Mouse (Mus musculus): ENCODE data around the gene Ms4a1. TPM values are rescaled to one million over a fixed set of nuclear protein-coding genes. Genes with fewer than 3 reads are reported as not detected.

Ms4a1 gene
- polyA plus RNA-seq, 1 experiment, result 0.09 TPM

DNA sequence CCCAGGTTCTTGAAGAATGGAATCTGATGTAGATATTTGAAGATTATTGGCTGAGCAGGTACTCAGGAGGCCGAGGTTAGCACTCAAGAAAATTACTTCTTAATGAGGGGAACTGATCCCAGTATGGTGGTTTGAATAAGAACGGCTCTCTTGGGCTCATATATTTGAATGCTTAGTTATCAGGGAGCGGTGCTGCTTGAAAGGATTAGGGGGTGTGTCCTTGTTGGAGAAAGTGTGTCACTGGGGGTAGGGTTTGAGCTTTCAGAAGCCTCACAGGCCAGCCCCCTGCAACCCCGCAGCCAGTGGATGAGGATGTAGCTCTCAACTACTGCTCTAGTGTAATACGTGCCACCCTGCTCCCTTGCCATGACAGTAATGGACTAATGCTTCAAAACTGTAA, 23.5 kb downstream of the Ms4a1 start:
- H3K27ac ChIP-seq (ENCODE audit: control insufficient read depth, insufficient read depth, low read depth, low read length), result no peak overlapping the region
- H3K27me3 ChIP-seq (ENCODE audit: control insufficient read depth, insufficient read depth, low read length), result no peaks in the 10 kb centered on the region
- H3K4me3 ChIP-seq (ENCODE audit: control insufficient read depth, low read depth, low read length), result no peak overlapping the region
- no peaks in the 10 kb centered on the region for H3K36me3 ChIP-seq (ENCODE audit: control insufficient read depth, insufficient read depth, low read length)
- H3K4me1 ChIP-seq (ENCODE audit: control insufficient read depth, insufficient read depth, low read length), result no peaks in the 10 kb centered on the region
- TF ChIP-seq CTCF (IDR thresholded peaks at IDR 0.05; ENCODE audit: control insufficient read depth, insufficient read depth, insufficient replicate concordance, low read depth, low read length) (no peak), POLR2A (IDR thresholded peaks at IDR 0.05; ENCODE audit: control insufficient read depth, low read depth, low read length) (no peak)

DNA sequence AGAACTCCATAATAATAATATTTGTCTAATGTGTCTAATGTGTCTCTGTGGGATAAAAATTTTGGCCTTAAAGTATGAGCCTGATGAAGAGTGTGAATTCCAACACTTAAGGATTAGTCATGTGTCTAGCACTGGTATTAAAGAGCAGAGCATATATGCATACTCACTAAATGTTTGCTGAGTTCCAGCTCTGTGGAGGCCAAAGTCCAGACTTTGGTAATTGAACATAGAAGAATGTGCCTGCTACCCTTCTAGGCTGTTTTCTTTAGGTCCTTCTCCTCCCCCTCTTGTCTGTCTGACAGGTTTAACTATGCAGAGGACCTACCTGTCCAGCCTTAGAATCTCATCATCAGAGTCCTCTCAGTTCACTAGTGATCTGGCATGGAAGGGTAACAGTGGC, 30.2 kb downstream of the Ms4a1 start:
- Histone ChIP-seq H3K4me3 (ENCODE audit: control insufficient read depth, low read depth, low read length) (no peak overlapping the region), H3K27ac (ENCODE audit: control insufficient read depth, insufficient read depth, low read depth, low read length) (no peak overlapping the region), H3K4me1 (ENCODE audit: control insufficient read depth, insufficient read depth, low read length) (no peaks in the 10 kb centered on the region), H3K27me3 (ENCODE audit: control insufficient read depth, insufficient read depth, low read length) (no peaks in the 10 kb centered on the region), H3K36me3 (ENCODE audit: control insufficient read depth, insufficient read depth, low read length) (no peaks in the 10 kb centered on the region)
- TF ChIP-seq CTCF (IDR thresholded peaks at IDR 0.05; ENCODE audit: control insufficient read depth, insufficient read depth, insufficient replicate concordance, low read depth, low read length) (no peak), POLR2A (IDR thresholded peaks at IDR 0.05; ENCODE audit: control insufficient read depth, low read depth, low read length) (no peak)

DNA sequence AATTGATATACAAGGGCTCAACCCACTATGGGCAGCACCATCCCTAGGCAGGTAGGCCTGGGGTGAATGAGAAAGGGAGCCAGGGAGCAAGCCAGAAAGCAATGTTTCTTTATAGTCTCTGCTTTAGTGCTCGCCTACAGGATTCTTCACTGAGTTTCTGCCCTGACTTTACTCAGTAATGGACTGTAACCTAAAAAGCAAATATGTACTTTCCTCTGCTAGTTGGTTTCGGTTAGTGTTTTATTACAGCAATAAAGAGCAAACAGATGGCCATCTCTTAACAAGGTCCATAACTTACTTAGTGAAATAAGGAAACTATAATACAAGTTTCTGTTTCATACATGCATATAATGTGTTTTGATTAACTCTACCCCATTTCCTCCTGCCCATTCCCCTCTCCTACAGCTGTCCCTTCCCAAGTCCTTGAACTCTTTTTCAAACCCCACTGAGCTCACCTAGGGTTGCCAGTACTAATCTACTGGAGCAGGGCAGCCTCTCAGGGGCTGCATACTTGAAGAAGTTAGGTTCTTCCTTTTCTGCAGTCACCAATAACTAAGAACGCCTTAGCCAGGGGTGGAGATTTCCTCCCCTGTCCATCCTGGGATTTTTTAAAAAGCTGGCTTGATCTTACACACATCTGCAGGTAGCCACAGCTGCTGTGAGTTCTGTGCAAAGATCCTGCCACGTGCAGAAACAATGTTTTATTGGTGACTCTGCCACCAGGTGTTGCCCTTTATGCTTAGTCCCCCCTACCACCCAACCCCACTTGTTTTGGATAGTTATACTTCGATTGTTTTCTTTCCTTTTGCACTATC, 30.9 kb downstream of the Ms4a1 start:
- H3K4me1 ChIP-seq (ENCODE audit: control insufficient read depth, insufficient read depth, low read length), result no peaks in the 10 kb centered on the region
- no peaks in the 10 kb centered on the region for H3K27me3 ChIP-seq (ENCODE audit: control insufficient read depth, insufficient read depth, low read length)
- H3K36me3 ChIP-seq (ENCODE audit: control insufficient read depth, insufficient read depth, low read length), result no peaks in the 10 kb centered on the region
- no peak overlapping the region for H3K4me3 ChIP-seq (ENCODE audit: control insufficient read depth, low read depth, low read length)
- no peak overlapping the region for H3K27ac ChIP-seq (ENCODE audit: control insufficient read depth, insufficient read depth, low read depth, low read length)
- TF ChIP-seq CTCF (IDR thresholded peaks at IDR 0.05; ENCODE audit: control insufficient read depth, insufficient read depth, insufficient replicate concordance, low read depth, low read length) (no peak), POLR2A (IDR thresholded peaks at IDR 0.05; ENCODE audit: control insufficient read depth, low read depth, low read length) (no peak)

DNA sequence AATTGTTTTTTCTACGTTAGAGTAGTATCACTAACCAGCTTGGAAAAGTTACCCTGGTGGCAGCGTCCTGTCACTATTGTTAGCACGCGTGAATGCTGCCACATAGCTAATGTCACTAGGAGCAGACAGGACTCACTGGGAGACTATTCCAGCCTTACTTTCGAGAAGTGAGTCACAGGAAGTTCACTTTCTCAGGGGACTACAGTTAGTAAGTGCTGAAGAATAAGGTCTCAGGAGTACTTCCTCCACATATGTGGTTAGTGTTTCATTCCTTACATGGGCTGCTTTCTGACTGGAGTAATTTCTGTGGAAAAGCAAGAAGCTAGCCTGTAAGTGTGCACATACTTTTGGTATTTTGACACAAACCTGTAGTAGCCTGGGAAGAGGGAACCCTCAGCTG, 31.8 kb downstream of the Ms4a1 start:
- Histone ChIP-seq H3K4me1 (ENCODE audit: control insufficient read depth, insufficient read depth, low read length) (no peaks in the 10 kb centered on the region), H3K27ac (ENCODE audit: control insufficient read depth, insufficient read depth, low read depth, low read length) (no peak overlapping the region), H3K27me3 (ENCODE audit: control insufficient read depth, insufficient read depth, low read length) (no peaks in the 10 kb centered on the region), H3K36me3 (ENCODE audit: control insufficient read depth, insufficient read depth, low read length) (no peaks in the 10 kb centered on the region), H3K4me3 (ENCODE audit: control insufficient read depth, low read depth, low read length) (no peak overlapping the region)
- TF ChIP-seq POLR2A (IDR thresholded peaks at IDR 0.05; ENCODE audit: control insufficient read depth, low read depth, low read length), result no peak
- no peak for TF ChIP-seq CTCF (IDR thresholded peaks at IDR 0.05; ENCODE audit: control insufficient read depth, insufficient read depth, insufficient replicate concordance, low read depth, low read length)

DNA sequence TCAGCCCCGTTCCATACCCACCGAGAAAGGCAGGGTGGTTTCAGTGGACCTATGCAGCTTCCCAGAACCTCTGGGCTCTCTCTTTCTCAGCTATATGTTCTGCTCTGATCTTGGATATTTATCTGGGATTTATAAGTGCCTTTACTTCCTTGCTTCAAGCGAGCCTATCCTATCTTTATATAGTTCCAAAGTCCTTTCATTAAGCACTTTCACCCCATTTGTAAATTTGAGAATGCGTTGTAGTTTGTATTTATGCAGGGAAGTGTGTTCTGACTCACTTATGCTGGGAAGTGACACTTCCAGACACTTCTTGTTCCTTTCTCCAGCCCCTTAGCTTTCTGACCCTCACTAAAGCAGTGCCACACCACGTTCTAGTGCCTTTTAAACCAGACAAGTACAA, 33.7 kb downstream of the Ms4a1 start, which contains the start of gene Ms4a12:
Gene Ms4a12, minus strand, starts transcription at position 101 of the 400 bp plus-strand sequence.
- Histone ChIP-seq H3K27me3 (ENCODE audit: control insufficient read depth, insufficient read depth, low read length) (no peaks in the 10 kb centered on the region), H3K4me1 (ENCODE audit: control insufficient read depth, insufficient read depth, low read length) (no peaks in the 10 kb centered on the region), H3K4me3 (ENCODE audit: control insufficient read depth, low read depth, low read length) (no peak within 1 kb of the TSS), H3K27ac (ENCODE audit: control insufficient read depth, insufficient read depth, low read depth, low read length) (no peak within 1 kb of the TSS), H3K36me3 (ENCODE audit: control insufficient read depth, insufficient read depth, low read length) (no peaks in the 10 kb centered on the region)
- TF ChIP-seq POLR2A (IDR thresholded peaks at IDR 0.05; ENCODE audit: control insufficient read depth, low read depth, low read length) (no peak), CTCF (IDR thresholded peaks at IDR 0.05; ENCODE audit: control insufficient read depth, insufficient read depth, insufficient replicate concordance, low read depth, low read length) (no peak)

Other genes with a start within 250 kb of the Ms4a1 start
- gene Ms4a18, start 248.2 kb downstream of the Ms4a1 start, polyA plus RNA-seq (2012; rRNA removed), result 0.83 and 1.2 TPM in 2 replicates
- gene Ms4a8a, start 185.1 kb downstream of the Ms4a1 start, polyA plus RNA-seq (2012; rRNA removed), result 0.28 and 0.45 TPM in 2 replicates
- gene 1700017D01Rik, start 135.4 kb downstream of the Ms4a1 start, polyA plus RNA-seq (2012; rRNA removed), result 408 and 421 TPM in 2 replicates
- gene 1700025F22Rik, start 100.9 kb downstream of the Ms4a1 start, polyA plus RNA-seq (2012; rRNA removed), result 57.2 and 77.8 TPM in 2 replicates
- gene Ms4a13, start 69.5 kb downstream of the Ms4a1 start, polyA plus RNA-seq (2012; rRNA removed), result 103 and 113 TPM in 2 replicates
- gene Ms4a12, start 33.8 kb downstream of the Ms4a1 start, polyA plus RNA-seq (2012; rRNA removed), result not detected in 2 replicates
- 130 and 181 TPM in 2 replicates for gene Ms4a5, start 17.6 kb upstream of the Ms4a1 start, polyA plus RNA-seq (2012; rRNA removed)
- 142 and 184 TPM in 2 replicates for gene Ms4a14, start 48.2 kb upstream of the Ms4a1 start, polyA plus RNA-seq (2012; rRNA removed)
- 0.40 and 0.69 TPM in 2 replicates for gene Ms4a7, start 69.9 kb upstream of the Ms4a1 start, polyA plus RNA-seq (2012; rRNA removed)
- 0.48 TPM in 1 of 2 replicates, not detected in the other for gene Ms4a4a, start 109.3 kb upstream of the Ms4a1 start, polyA plus RNA-seq (2012; rRNA removed)
- 0.26 TPM in 1 of 2 replicates, not detected in the other for gene Ms4a4c, start 138.5 kb upstream of the Ms4a1 start, polyA plus RNA-seq (2012; rRNA removed)
- 1.9 TPM in 2 replicates for gene Ms4a4b, start 177.3 kb upstream of the Ms4a1 start, polyA plus RNA-seq (2012; rRNA removed)
- gene Ms4a6c, start 203.1 kb upstream of the Ms4a1 start, polyA plus RNA-seq (2012; rRNA removed), result 1.1 and 2.3 TPM in 2 replicates
- gene Gm8369, start 219.7 kb upstream of the Ms4a1 start, polyA plus RNA-seq (2012; rRNA removed), result 1.9 and 3.8 TPM in 2 replicates